Mouse (Mus musculus) C2C12 (cell line): ENCODE data around the gene Fxyd5. TPM values are rescaled to one million over a fixed set of nuclear protein-coding genes. Genes with fewer than 3 reads are reported as not detected.

Experiments
- H3K27me3 ChIP-seq: one replicate; pipeline ENCODE4 v1.6.1; 2011; ENCODE audit not compliant: control insufficient read depth, insufficient read depth, insufficient read length
- H3K36me3 ChIP-seq: one replicate; pipeline ENCODE4 v1.6.1; 2011; ENCODE audit not compliant: control insufficient read depth, insufficient read depth
- H3K4me3 ChIP-seq: one replicate; pipeline ENCODE4 v1.5.1; 2011; ENCODE audit warnings: mild to moderate bottlenecking, control low read depth; ENCODE audit not compliant: poor library complexity, insufficient read depth, severe bottlenecking
- H3K79me2 ChIP-seq: one replicate; pipeline ENCODE4 v1.6.1; 2011; ENCODE audit not compliant: control insufficient read depth, insufficient read depth
- H3K79me3 ChIP-seq: one replicate; pipeline ENCODE4 v1.6.1; 2011; ENCODE audit warnings: low read depth, control low read depth
- H3ac ChIP-seq: one replicate; pipeline ENCODE3; 2011; ENCODE audit warnings: low read depth; ENCODE audit not compliant: control insufficient read depth, insufficient read length
- CEBPB ChIP-seq: IDR thresholded peaks from one replicate; pipeline ENCODE4 v1.6.1; 2011; ENCODE audit warnings: low read depth, mild to moderate bottlenecking, control low read depth, moderate library complexity
- CTCF ChIP-seq: IDR thresholded peaks from one replicate; pipeline ENCODE4 v1.5.1; 2011; ENCODE audit not compliant: control insufficient read depth, insufficient read depth, insufficient read length
- FOSL1 ChIP-seq: IDR thresholded peaks from one replicate; pipeline ENCODE4 v1.8.0; 2011; ENCODE audit warnings: mild to moderate bottlenecking, low read length; ENCODE audit not compliant: poor library complexity, insufficient read depth, severe bottlenecking
- MAX ChIP-seq: IDR thresholded peaks from one replicate; pipeline ENCODE4 v1.6.1; 2011; ENCODE audit warnings: mild to moderate bottlenecking, control low read depth
- MYOD1 ChIP-seq: IDR thresholded peaks from one replicate; pipeline ENCODE4 v1.6.1; 2011; ENCODE audit warnings: low read depth; ENCODE audit not compliant: control insufficient read depth, insufficient read length
- MYOG ChIP-seq: IDR thresholded peaks from one replicate; pipeline ENCODE4 v1.6.1; 2011; ENCODE audit not compliant: control insufficient read depth, insufficient read length; ENCODE audit errors: extremely low read depth
- USF1 ChIP-seq: IDR thresholded peaks from one replicate; pipeline ENCODE4 v1.6.1; 2011; ENCODE audit warnings: low read depth, mild to moderate bottlenecking, control low read depth, moderate library complexity
- microRNA-seq: library from miRNA; unstranded; fragments of <30 nt; microRNA quantifications from one replicate; pipeline ENCODE4, GENCODE M21; 2019; ENCODE audit warnings: borderline microRNAs expressed
- polyA plus RNA-seq: library from polyadenylated mRNA; unstranded; fragments of >200 nt; fragmentation: generic; extraction: Trizol; gene quantifications from one replicate; pipeline ENCODE4 v1.2.1, GENCODE M21; 2012; ENCODE audit warnings: missing spikeins

Gene Fxyd5
- polyA plus RNA-seq, 1 experiment = 103 TPM

GRCm38 (mm10) chr7:30988519-30989162 lies 53.6 kb downstream of the Fxyd5 start:
- TF ChIP-seq CTCF = no peak
- no peak for TF ChIP-seq MAX
- no peak for TF ChIP-seq USF1
- TF ChIP-seq MYOD1 = no peak
- TF ChIP-seq FOSL1 = no peak
- no peak for TF ChIP-seq CEBPB
- TF ChIP-seq MYOG = no peak
- Histone ChIP-seq H3K27me3 (peaks cover 17% of the 10 kb centered on the region), H3K4me3 (no peak overlapping the region), H3ac (no peak overlapping the region), H3K79me3 (no peaks in the 10 kb centered on the region), H3K79me2 (no peaks in the 10 kb centered on the region), H3K36me3 (no peaks in the 10 kb centered on the region)

GRCm38 (mm10) chr7:30985357-30985756 lies 56.9 kb downstream of the Fxyd5 start:
- TF ChIP-seq CTCF = no peak
- no peak for TF ChIP-seq FOSL1
- no peak for TF ChIP-seq CEBPB
- Histone ChIP-seq H3K27me3 (peaks cover 11% of the 10 kb centered on the region), H3K4me3 (no peak overlapping the region)

More at GRCm38 (mm10) chr7:30985357-30985756, 56.9 kb downstream of the Fxyd5 start:
- H3K36me3 ChIP-seq = no peaks in the 10 kb centered on the region
- H3K79me2 ChIP-seq = no peaks in the 10 kb centered on the region
- H3K79me3 ChIP-seq = no peaks in the 10 kb centered on the region
- H3ac ChIP-seq = no peak overlapping the region

Small RNAs within 50 kb of the gene (microRNA-seq; reads per million reads assigned to microRNA genes)
- gene Mir7050 = not detected

Other genes with a start within 250 kb of the Fxyd5 start
- not detected for gene Ffar2, start 218.7 kb downstream of the Fxyd5 start, polyA plus RNA-seq
- gene Ffar3, start 186.3 kb downstream of the Fxyd5 start, polyA plus RNA-seq = not detected
- not detected for gene Ffar1, start 180.9 kb downstream of the Fxyd5 start, polyA plus RNA-seq
- 0.01 TPM for gene Cd22, start 162.1 kb downstream of the Fxyd5 start, polyA plus RNA-seq
- 0.05 TPM for gene Mag, start 127.6 kb downstream of the Fxyd5 start, polyA plus RNA-seq
- gene Hamp2, start 117.8 kb downstream of the Fxyd5 start, polyA plus RNA-seq = not detected
- not detected for gene Hamp, start 98.4 kb downstream of the Fxyd5 start, polyA plus RNA-seq
- 86.1 TPM for gene Usf2, start 85.7 kb downstream of the Fxyd5 start, polyA plus RNA-seq
- 0.04 TPM for gene Lsr, start 69.0 kb downstream of the Fxyd5 start, polyA plus RNA-seq
- not detected for gene Fam187b, start 68.7 kb downstream of the Fxyd5 start, polyA plus RNA-seq
- gene Fxyd7, start 9.0 kb upstream of the Fxyd5 start, polyA plus RNA-seq = not detected
- gene Fxyd1, start 14.7 kb upstream of the Fxyd5 start, polyA plus RNA-seq = 0.55 TPM
- gene Lgi4, start 16.9 kb upstream of the Fxyd5 start, polyA plus RNA-seq = 0.02 TPM
- gene Fxyd3, start 34.2 kb upstream of the Fxyd5 start, polyA plus RNA-seq = 0.04 TPM
- not detected for gene Hpn, start 72.8 kb upstream of the Fxyd5 start, polyA plus RNA-seq
- 2.3 TPM for gene Scn1b, start 84.5 kb upstream of the Fxyd5 start, polyA plus RNA-seq
- gene Gramd1a, start 113.4 kb upstream of the Fxyd5 start, polyA plus RNA-seq = 17.9 TPM
- gene Scgb2b2, start 248.0 kb upstream of the Fxyd5 start, polyA plus RNA-seq = not detected
- not detected for gene Scgb1b2, start 249.3 kb upstream of the Fxyd5 start, polyA plus RNA-seq